Mouse (Mus musculus) heart, adult 2 months (tissue): Measurements from ENCODE around the gene Actr3.

Experiments
- CTCF ChIP-seq: fragments of 200-600 bp; IDR thresholded peaks from 2 replicates; pipeline ENCODE4 v1.8.1; 2022; ENCODE audit warnings: antibody characterized with exemption, mild to moderate bottlenecking, moderate library complexity
- EP300 ChIP-seq: fragments of 200-500 bp; IDR thresholded peaks from 2 replicates; pipeline ENCODE4 v1.6.1; 2011; ENCODE audit warnings: low read depth, low read length, control low read depth; ENCODE audit not compliant: insufficient read depth
- POLR2A ChIP-seq: fragments of 200-500 bp; IDR thresholded peaks from 2 replicates; pipeline ENCODE4 v1.6.1; 2011; ENCODE audit warnings: mild to moderate bottlenecking, low read depth, low read length, control low read depth; ENCODE audit not compliant: insufficient read depth

- TF ChIP-seq CTCF (no peak), POLR2A (no peak), EP300 (no peak)
These were observed 32.4 kb upstream of the Actr3 start for GRCm38 (mm10) chr1:125467936-125468335.
